Mouse (Mus musculus) E14TG2a.4 (cell line): ENCODE measurements around the gene Csmd2.
A peak's percentile ranks its signal among the peaks of the same experiment; 100 is the strongest.
"Not testable (repeated sequence)": the region's sequence is repeated elsewhere in the genome, so short reads cannot be mapped to it uniquely, and the experiment has no call there.

ENCODE experiments used
- H3K27me3 ChIP-seq: 2 replicates; pipeline ENCODE4 v1.6.1; 2014; ENCODE audit warnings: low read length, control low read depth; ENCODE audit not compliant: insufficient read depth
- H3K36me3 ChIP-seq: 2 replicates; pipeline ENCODE4 v1.6.1; 2014; ENCODE audit warnings: low read length, control low read depth; ENCODE audit not compliant: insufficient read depth
- H3K4me1 ChIP-seq: replicated peaks from 2 replicates; pipeline ENCODE4 v1.6.1; 2014; ENCODE audit warnings: low read depth, low read length, control low read depth
- H3K4me3 ChIP-seq: replicated peaks from 2 replicates; pipeline ENCODE4 v1.5.1; 2014; ENCODE audit warnings: mild to moderate bottlenecking, low read length
- H3K9me3 ChIP-seq: 2 replicates; pipeline ENCODE4 v1.6.1; 2014; ENCODE audit warnings: low read length, control low read depth
- CTCF ChIP-seq: conservative IDR thresholded peaks from 2 replicates; pipeline ENCODE4 v1.5.1; 2014; ENCODE audit warnings: low read length
- NANOG ChIP-seq: IDR thresholded peaks from 2 replicates; pipeline ENCODE4 v1.6.1; 2014; ENCODE audit warnings: borderline replicate concordance, low read length, mixed read lengths
- POU5F1 ChIP-seq: IDR thresholded peaks from 2 replicates; pipeline ENCODE4 v1.6.1; 2014; ENCODE audit warnings: low read length, borderline replicate concordance

Csmd2 gene

GRCm38 (mm10) chr4:128597801-128598560 lies 610.3 kb downstream of the Csmd2 start:
- TF ChIP-seq NANOG, result no peak
- no peak for TF ChIP-seq POU5F1
- no peak for TF ChIP-seq CTCF

GRCm38 (mm10) chr4:128606586-128606985 lies 618.9 kb downstream of the Csmd2 start:
- Histone ChIP-seq H3K36me3 (peaks cover 40% of the 10 kb centered on the region), H3K27me3 (no peaks in the 10 kb centered on the region), H3K9me3 (no peaks in the 10 kb centered on the region), H3K4me3 (no peak overlapping the region), H3K4me1 (peaks cover 40% of the 10 kb centered on the region)
- no peak for TF ChIP-seq CTCF
- TF ChIP-seq POU5F1, result no peak
- no peak for TF ChIP-seq NANOG

More at GRCm38 (mm10) chr4:128597801-128598560, 610.3 kb downstream of the Csmd2 start:
- Histone ChIP-seq H3K9me3 (no peaks in the 10 kb centered on the region), H3K4me3 (no peak overlapping the region), H3K36me3 (peaks cover 14% of the 10 kb centered on the region), H3K27me3 (no peaks in the 10 kb centered on the region), H3K4me1 (no peaks in the 10 kb centered on the region)

DNA sequence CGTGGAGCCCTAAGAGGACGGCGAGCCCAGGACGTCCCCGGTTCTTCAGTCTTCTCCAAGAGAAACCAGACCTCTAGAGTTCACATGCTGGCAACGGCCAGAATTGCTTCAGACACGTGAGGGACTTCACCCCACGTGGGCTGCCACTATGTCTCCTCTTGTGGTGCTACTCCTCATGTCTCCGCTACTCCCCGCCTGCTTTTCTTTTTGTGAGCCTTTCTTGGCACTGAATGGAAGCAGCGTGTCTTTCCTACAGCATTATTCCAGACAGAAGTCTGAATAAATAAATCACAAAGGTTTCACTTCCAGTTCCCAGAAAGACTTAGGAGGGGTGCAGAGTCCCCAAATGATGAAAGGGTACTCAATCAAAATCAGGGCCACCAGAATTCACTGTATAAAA lies 620.0 kb downstream of the Csmd2 start:
- Histone ChIP-seq H3K4me1 (peaks cover 41% of the 10 kb centered on the region), H3K27me3 (no peaks in the 10 kb centered on the region), H3K4me3 (no peak overlapping the region), H3K9me3 (no peaks in the 10 kb centered on the region), H3K36me3 (peaks cover 31% of the 10 kb centered on the region)
- TF ChIP-seq NANOG, result no peak
- no peak for TF ChIP-seq CTCF
- TF ChIP-seq POU5F1, result no peak

- Histone ChIP-seq H3K9me3 (no peaks in the 10 kb centered on the region), H3K4me1 (peaks cover 31% of the 10 kb centered on the region), H3K27me3 (no peaks in the 10 kb centered on the region), H3K4me3 (peak overlapping the region; percentile 86), H3K36me3 (peaks cover 14% of the 10 kb centered on the region)
- TF ChIP-seq POU5F1, result no peak
- TF ChIP-seq CTCF, result no peak
- no peak for TF ChIP-seq NANOG
Observed at GRCm38 (mm10) chr4:128609276-128609924, 621.7 kb downstream of the Csmd2 start.

GRCm38 (mm10) chr4:128609925-128610402 lies 622.3 kb downstream of the Csmd2 start, which contains the start of gene Zscan20:
TSS of gene Zscan20 (minus strand) at chr4:128610098.
- H3K9me3 ChIP-seq, result no peaks in the 10 kb centered on the region
- TF ChIP-seq POU5F1 (no peak), NANOG (no peak), CTCF (no peak)
- H3K4me1 ChIP-seq, result peaks cover 26% of the 10 kb centered on the region
- H3K4me3 ChIP-seq, result peak within 1 kb of the TSS; percentile 86
- peaks cover 12% of the 10 kb centered on the region; the same call in 1 of the 2 replicates for H3K36me3 ChIP-seq
- no peaks in the 10 kb centered on the region for H3K27me3 ChIP-seq

GRCm38 (mm10) chr4:128610706-128611105 lies 623.0 kb downstream of the Csmd2 start:
- 0 out of 2 replicates have a peak, but pooled peaks cover 6% of the 10 kb centered on the region for H3K27me3 ChIP-seq
- peaks cover 12% of the 10 kb centered on the region; the same call in 1 of the 2 replicates for H3K36me3 ChIP-seq
- H3K4me3 ChIP-seq, result peak overlapping the region; percentile 86
- H3K9me3 ChIP-seq, result no peaks in the 10 kb centered on the region
- no peak for TF ChIP-seq POU5F1
- no peak for TF ChIP-seq NANOG
- no peak for TF ChIP-seq CTCF
- H3K4me1 ChIP-seq, result peaks cover 26% of the 10 kb centered on the region

DNA sequence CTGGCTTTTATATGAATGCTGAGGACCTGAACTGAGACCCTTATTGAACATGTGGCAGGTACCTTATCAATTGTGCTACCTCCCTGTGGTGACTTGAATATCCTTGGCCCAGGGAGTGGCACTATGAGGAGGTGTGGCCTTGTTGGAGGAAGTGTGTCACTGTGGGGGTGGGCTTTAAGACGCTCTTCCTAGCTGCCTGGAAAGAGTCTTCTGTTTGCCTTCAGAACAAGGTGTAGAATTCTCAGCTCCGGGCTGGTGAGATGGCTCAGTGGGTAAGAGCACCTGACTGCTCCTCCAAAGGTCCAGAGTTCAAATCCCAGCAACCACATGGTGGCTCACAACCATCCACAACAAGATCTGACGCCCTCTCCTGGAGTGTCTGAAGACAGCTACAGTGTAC lies 624.1 kb downstream of the Csmd2 start:
- peaks cover 15% of the 10 kb centered on the region for H3K27me3 ChIP-seq

GRCm38 (mm10) chr4:128613326-128613725 lies 625.7 kb downstream of the Csmd2 start:
- Histone ChIP-seq H3K4me3 (no peak overlapping the region), H3K9me3 (no peaks in the 10 kb centered on the region), H3K4me1 (peaks cover 37% of the 10 kb centered on the region), H3K27me3 (peaks cover 31% of the 10 kb centered on the region), H3K36me3 (peaks cover 3% of the 10 kb centered on the region; the same call in 1 of the 2 replicates)
- TF ChIP-seq NANOG (no peak), CTCF (peak; percentile 67), POU5F1 (no peak)

More for the DNA sequence above, 624.1 kb downstream of the Csmd2 start:
- H3K36me3 ChIP-seq, result peaks cover 12% of the 10 kb centered on the region; the same call in 1 of the 2 replicates
- not testable (repeated sequence) for H3K9me3 ChIP-seq, H3K4me3 ChIP-seq
- peaks cover 29% of the 10 kb centered on the region for H3K4me1 ChIP-seq
